Mouse (Mus musculus): ENCODE measurements at regions not wholly inside any gene's neighbourhood (a gene's known extent, or its start where the extent isn't known, plus 50 kb on each side); places are given as distances from the start of the nearest gene placed in this dataset.

DNA sequence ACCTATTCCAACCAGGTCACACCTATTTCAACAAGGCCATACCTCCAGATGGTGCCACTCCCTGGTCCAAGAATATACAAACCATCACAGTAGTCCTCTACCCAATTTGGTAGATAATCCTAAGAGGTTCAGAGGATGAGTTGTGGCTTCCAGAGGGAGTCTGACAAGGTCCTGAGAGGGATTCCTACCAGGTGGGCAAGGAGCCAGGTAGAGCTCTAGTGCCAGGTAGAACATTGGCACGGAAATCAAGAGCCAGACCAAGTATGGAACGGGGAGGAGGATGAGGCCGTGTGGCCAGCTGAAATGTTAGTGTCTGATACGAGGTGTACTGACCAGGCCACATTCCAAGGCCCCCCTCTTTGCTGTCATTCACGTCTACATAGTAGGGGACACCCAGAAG lies 153.0 kb downstream of the Slc30a10 start:
- no peak overlapping the region for H3K4me3 ChIP-seq (ENCODE audit: low read length)
- H3K9me3 ChIP-seq (ENCODE audit: control insufficient read depth, low read length) = no peaks in the 10 kb centered on the region
- 91% methylated on average over 5 of the region's 5 CpGs for WGBS
- no peak overlapping the region for H3K27ac ChIP-seq (ENCODE audit: low read depth, low read length)
- no peak for ATAC-seq (ENCODE audit: low FRiP score, low TSS enrichment)
- H3K4me2 ChIP-seq (replicated peaks; ENCODE audit: low read depth, low read length) = no peak overlapping the region
- H3K4me1 ChIP-seq (ENCODE audit: control insufficient read depth, insufficient read depth, low read length) = no peaks in the 10 kb centered on the region
- H3K36me3 ChIP-seq (ENCODE audit: control insufficient read depth, insufficient read depth, low read length) = no peaks in the 10 kb centered on the region
- no peak overlapping the region for H3K9ac ChIP-seq (ENCODE audit: low read depth, low read length)
- no peaks in the 10 kb centered on the region for H3K27me3 ChIP-seq (ENCODE audit: control insufficient read depth, insufficient read depth, low read length)

DNA sequence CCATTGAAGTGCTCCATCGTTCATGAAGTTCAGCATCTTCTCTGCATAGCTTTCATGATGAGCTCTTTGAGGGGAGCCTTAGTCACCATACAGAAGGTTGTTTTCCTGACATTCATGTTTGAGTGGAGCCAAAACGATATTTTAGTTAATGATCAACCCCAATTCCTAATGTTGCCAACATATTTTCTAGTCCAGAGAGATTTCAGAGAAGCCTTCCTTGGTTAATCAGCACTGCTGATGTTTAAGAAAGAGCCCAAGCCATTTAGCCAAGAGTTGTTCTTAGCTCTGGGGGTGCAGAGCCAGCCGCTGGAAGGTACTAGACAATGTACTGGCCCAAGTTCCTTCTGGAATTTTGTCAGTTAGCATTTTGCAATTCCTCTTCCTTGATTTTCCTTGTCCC lies 153.8 kb downstream of the Slc30a10 start:
- Histone ChIP-seq H3K4me1 (ENCODE audit: control insufficient read depth, insufficient read depth, low read length) (no peaks in the 10 kb centered on the region), H3K27me3 (ENCODE audit: control insufficient read depth, insufficient read depth, low read length) (no peaks in the 10 kb centered on the region), H3K9me3 (ENCODE audit: control insufficient read depth, low read length) (no peaks in the 10 kb centered on the region), H3K9ac (ENCODE audit: low read depth, low read length) (no peak overlapping the region), H3K4me3 (ENCODE audit: low read length) (no peak overlapping the region), H3K4me2 (replicated peaks; ENCODE audit: low read depth, low read length) (no peak overlapping the region), H3K27ac (ENCODE audit: low read depth, low read length) (no peak overlapping the region), H3K36me3 (ENCODE audit: control insufficient read depth, insufficient read depth, low read length) (no peaks in the 10 kb centered on the region)
- ATAC-seq (ENCODE audit: low FRiP score, low TSS enrichment) = no peak
- WGBS = 85% methylated on average over 3 of the region's 3 CpGs

DNA sequence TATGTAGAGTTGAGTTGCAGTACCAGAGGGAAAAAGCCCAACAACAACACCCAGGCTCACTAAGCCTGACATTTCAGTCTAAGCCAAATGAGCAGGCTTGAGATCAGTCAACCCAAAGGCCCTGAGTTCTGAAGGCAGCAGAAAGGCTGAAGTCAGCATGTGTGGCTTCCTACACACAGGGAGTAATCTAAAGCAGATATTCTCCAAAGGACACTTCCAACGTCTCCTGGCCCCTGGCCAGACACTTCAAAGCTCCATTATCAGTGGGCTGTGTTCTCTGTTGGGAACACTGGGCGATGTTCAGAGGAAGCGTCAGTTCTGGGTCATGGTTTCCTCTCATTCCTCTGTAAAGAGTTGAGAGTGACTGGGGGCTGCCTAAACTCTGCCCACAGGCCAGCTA lies 155.9 kb downstream of the Slc30a10 start:
- no peaks in the 10 kb centered on the region for H3K27me3 ChIP-seq (ENCODE audit: control insufficient read depth, insufficient read depth, low read length)
- WGBS = 39% methylated on average over 3 of the region's 3 CpGs
- no peaks in the 10 kb centered on the region for H3K9me3 ChIP-seq (ENCODE audit: control insufficient read depth, low read length)
- no peak overlapping the region for H3K9ac ChIP-seq (ENCODE audit: low read depth, low read length)
- no peak overlapping the region for H3K27ac ChIP-seq (ENCODE audit: low read depth, low read length)
- no peaks in the 10 kb centered on the region for H3K36me3 ChIP-seq (ENCODE audit: control insufficient read depth, insufficient read depth, low read length)
- no peak overlapping the region for H3K4me3 ChIP-seq (ENCODE audit: low read length)
- H3K4me1 ChIP-seq (ENCODE audit: control insufficient read depth, insufficient read depth, low read length) = no peaks in the 10 kb centered on the region
- H3K4me2 ChIP-seq (replicated peaks; ENCODE audit: low read depth, low read length) = no peak overlapping the region
- ATAC-seq (ENCODE audit: low FRiP score, low TSS enrichment) = no peak

DNA sequence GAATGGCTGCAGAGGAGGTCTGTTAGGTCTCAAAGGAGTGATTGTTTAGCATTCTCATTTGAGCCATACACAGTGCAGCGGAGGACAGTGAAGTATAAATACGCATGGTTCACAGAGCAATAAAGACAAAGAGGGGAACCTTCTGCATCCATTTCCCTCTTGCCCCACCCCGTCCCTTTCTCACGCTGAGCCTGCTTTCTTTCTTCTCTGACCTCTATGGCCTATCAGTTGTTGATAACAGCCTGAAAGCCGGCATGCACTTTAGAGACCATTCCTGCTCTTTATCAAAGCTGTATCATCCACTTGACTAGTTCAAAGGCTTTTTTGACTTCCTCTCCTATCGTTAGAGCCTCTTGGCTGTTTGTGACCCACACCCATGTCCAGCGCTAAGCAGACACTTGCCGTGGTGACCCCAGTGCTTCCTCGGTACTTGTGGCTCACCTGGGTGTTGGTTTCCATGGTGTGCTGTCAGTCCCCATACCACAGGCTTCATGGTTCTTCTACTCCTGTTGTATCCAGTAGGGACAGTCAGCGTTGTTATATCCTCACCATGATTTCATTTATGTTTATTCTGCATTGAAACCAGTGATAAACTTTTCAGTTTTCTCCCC lies 161.3 kb downstream of the Slc30a10 start:
- Histone ChIP-seq H3K4me2 (replicated peaks; ENCODE audit: low read depth, low read length) (no peak overlapping the region), H3K4me3 (ENCODE audit: low read length) (no peak overlapping the region), H3K27me3 (ENCODE audit: control insufficient read depth, insufficient read depth, low read length) (no peaks in the 10 kb centered on the region), H3K36me3 (ENCODE audit: control insufficient read depth, insufficient read depth, low read length) (no peaks in the 10 kb centered on the region), H3K9me3 (ENCODE audit: control insufficient read depth, low read length) (no peaks in the 10 kb centered on the region), H3K4me1 (ENCODE audit: control insufficient read depth, insufficient read depth, low read length) (no peaks in the 10 kb centered on the region), H3K9ac (ENCODE audit: low read depth, low read length) (no peak overlapping the region), H3K27ac (ENCODE audit: low read depth, low read length) (no peak overlapping the region)
- 46% methylated on average over 10 of the region's 10 CpGs for WGBS
- no peak for ATAC-seq (ENCODE audit: low FRiP score, low TSS enrichment)

DNA sequence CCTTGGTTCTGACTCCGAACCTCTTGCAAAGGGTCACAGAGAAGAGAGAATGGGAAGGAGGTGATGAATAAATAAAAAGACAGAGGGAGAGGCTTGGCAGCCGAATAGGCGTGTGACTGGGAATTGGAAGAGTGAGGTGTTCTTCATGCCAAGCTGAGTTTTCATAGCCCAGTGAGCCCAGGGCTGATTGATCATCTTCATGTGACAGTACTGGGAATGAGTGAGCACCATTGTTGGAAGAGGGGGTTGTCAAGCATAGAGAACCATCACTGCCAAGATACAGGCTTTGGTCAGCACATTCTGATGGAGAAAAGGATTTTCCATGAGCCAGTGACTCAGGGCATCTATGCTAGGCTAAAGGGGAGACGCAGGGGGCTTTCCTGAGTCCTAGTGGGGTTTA lies 163.0 kb downstream of the Slc30a10 start:
- Histone ChIP-seq H3K4me3 (ENCODE audit: low read length) (no peak overlapping the region), H3K4me1 (ENCODE audit: control insufficient read depth, insufficient read depth, low read length) (no peaks in the 10 kb centered on the region), H3K27ac (ENCODE audit: low read depth, low read length) (no peak overlapping the region), H3K9me3 (ENCODE audit: control insufficient read depth, low read length) (no peaks in the 10 kb centered on the region), H3K36me3 (ENCODE audit: control insufficient read depth, insufficient read depth, low read length) (no peaks in the 10 kb centered on the region), H3K4me2 (replicated peaks; ENCODE audit: low read depth, low read length) (no peak overlapping the region), H3K27me3 (ENCODE audit: control insufficient read depth, insufficient read depth, low read length) (no peaks in the 10 kb centered on the region), H3K9ac (ENCODE audit: low read depth, low read length) (no peak overlapping the region)
- no peak for ATAC-seq (ENCODE audit: low FRiP score, low TSS enrichment)
- 84% methylated on average over 4 of the region's 4 CpGs for WGBS

DNA sequence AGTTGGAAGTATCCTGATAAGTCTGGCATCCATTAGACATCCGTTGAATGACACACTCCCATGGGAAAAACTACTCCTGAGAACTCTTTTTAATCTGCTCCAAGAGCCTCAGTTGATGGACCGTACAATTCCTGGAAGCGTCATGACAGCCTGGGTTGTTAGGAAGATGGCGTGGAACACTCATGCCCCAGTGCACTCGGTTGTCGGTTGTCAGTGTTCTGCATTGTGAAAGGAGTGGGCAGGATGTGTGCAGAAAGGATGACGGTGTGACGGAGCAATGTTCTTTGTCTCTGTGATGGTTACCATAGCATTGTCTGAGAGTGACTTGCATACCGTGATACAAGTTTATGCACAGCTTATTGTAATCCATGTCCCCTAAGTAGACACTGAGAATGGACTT lies 164.4 kb downstream of the Slc30a10 start:
- no peaks in the 10 kb centered on the region for H3K36me3 ChIP-seq (ENCODE audit: control insufficient read depth, insufficient read depth, low read length)
- H3K9me3 ChIP-seq (ENCODE audit: control insufficient read depth, low read length) = no peaks in the 10 kb centered on the region
- no peaks in the 10 kb centered on the region for H3K27me3 ChIP-seq (ENCODE audit: control insufficient read depth, insufficient read depth, low read length)
- no peak overlapping the region for H3K9ac ChIP-seq (ENCODE audit: low read depth, low read length)
- ATAC-seq (ENCODE audit: low FRiP score, low TSS enrichment) = no peak
- no peak overlapping the region for H3K4me3 ChIP-seq (ENCODE audit: low read length)
- H3K4me1 ChIP-seq (ENCODE audit: control insufficient read depth, insufficient read depth, low read length) = no peaks in the 10 kb centered on the region
- H3K4me2 ChIP-seq (replicated peaks; ENCODE audit: low read depth, low read length) = no peak overlapping the region
- WGBS = 78% methylated on average over 9 of the region's 9 CpGs
- H3K27ac ChIP-seq (ENCODE audit: low read depth, low read length) = no peak overlapping the region

DNA sequence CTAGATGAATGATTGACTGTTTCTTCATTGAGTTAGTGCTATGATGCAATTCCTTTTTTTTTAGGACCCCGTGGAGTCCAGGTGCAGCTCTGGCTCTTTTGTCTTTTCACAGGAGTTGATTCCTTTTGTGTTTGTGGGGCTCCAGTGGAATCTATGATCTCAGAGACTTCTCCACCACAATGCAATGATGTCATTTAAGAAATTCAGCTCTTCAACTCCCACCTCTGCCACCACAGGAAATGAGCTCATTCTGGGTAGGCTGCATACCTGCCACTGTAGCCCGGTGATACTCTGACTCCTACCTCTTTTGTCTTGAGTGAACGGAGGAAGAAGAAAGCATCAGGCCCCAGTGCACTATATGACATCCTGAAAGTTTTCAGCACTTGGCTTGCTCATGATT lies 173.8 kb downstream of the Slc30a10 start:
- Histone ChIP-seq H3K4me2 (replicated peaks; ENCODE audit: low read depth, low read length) (no peak overlapping the region), H3K4me3 (ENCODE audit: low read length) (no peak overlapping the region), H3K27ac (ENCODE audit: low read depth, low read length) (no peak overlapping the region), H3K4me1 (ENCODE audit: control insufficient read depth, insufficient read depth, low read length) (no peaks in the 10 kb centered on the region), H3K27me3 (ENCODE audit: control insufficient read depth, insufficient read depth, low read length) (no peaks in the 10 kb centered on the region), H3K9me3 (ENCODE audit: control insufficient read depth, low read length) (no peaks in the 10 kb centered on the region), H3K9ac (ENCODE audit: low read depth, low read length) (no peak overlapping the region), H3K36me3 (ENCODE audit: control insufficient read depth, insufficient read depth, low read length) (no peaks in the 10 kb centered on the region)
- ATAC-seq (ENCODE audit: low FRiP score, low TSS enrichment) = no peak
- WGBS = 70% methylated on average over 3 of the region's 3 CpGs

DNA sequence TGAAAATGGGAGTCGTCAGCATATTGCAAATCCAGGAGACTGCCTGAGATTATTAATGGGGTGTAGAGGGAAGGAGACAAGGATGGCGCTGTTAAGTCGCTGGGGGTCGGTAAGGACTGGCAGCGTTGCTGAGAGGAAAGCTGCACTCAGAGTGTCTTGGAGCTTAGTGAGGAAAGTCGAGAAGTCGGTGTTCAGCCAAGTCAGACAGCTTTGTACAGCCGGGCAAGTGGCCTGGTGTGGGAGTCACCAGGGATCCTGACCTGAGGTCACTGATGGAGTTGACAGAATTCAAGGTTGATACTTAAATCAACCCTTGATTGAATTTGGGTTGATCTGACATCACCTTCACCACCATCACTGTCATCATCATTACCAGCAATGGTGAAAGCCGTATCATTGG lies 175.3 kb downstream of the Slc30a10 start:
- no peaks in the 10 kb centered on the region for H3K4me1 ChIP-seq (ENCODE audit: control insufficient read depth, insufficient read depth, low read length)
- H3K4me3 ChIP-seq (ENCODE audit: low read length) = no peak overlapping the region
- no peak overlapping the region for H3K27ac ChIP-seq (ENCODE audit: low read depth, low read length)
- no peak overlapping the region for H3K4me2 ChIP-seq (replicated peaks; ENCODE audit: low read depth, low read length)
- no peaks in the 10 kb centered on the region for H3K36me3 ChIP-seq (ENCODE audit: control insufficient read depth, insufficient read depth, low read length)
- WGBS = 53% methylated on average over 9 of the region's 9 CpGs
- no peaks in the 10 kb centered on the region for H3K27me3 ChIP-seq (ENCODE audit: control insufficient read depth, insufficient read depth, low read length)
- H3K9ac ChIP-seq (ENCODE audit: low read depth, low read length) = no peak overlapping the region
- no peak for ATAC-seq (ENCODE audit: low FRiP score, low TSS enrichment)
- no peaks in the 10 kb centered on the region for H3K9me3 ChIP-seq (ENCODE audit: control insufficient read depth, low read length)

DNA sequence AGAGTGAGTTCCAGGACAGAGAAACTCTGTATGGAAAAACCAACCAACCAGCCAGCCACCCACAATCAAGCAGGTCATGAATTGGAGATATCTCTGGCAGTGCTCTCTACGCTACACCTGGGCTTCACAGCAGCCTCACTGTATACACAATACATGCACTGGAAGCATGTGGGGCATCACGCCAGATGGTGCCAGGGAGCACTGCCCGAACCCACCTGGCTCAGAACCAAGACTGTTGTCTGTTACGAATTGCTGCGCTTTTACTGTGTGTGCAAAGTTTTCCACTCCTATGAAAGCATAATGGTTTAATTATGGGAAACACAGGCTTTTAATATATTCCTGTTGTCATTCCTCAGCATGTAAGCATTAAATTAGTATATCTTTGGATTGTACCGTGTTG lies 184.0 kb downstream of the Slc30a10 start:
- no peak for ATAC-seq (ENCODE audit: low FRiP score, low TSS enrichment)
- Histone ChIP-seq H3K4me1 (ENCODE audit: control insufficient read depth, insufficient read depth, low read length) (no peaks in the 10 kb centered on the region), H3K4me2 (replicated peaks; ENCODE audit: low read depth, low read length) (no peak overlapping the region), H3K4me3 (ENCODE audit: low read length) (no peak overlapping the region), H3K27me3 (ENCODE audit: control insufficient read depth, insufficient read depth, low read length) (no peaks in the 10 kb centered on the region), H3K27ac (ENCODE audit: low read depth, low read length) (no peak overlapping the region), H3K36me3 (ENCODE audit: control insufficient read depth, insufficient read depth, low read length) (no peaks in the 10 kb centered on the region), H3K9me3 (ENCODE audit: control insufficient read depth, low read length) (no peaks in the 10 kb centered on the region), H3K9ac (ENCODE audit: low read depth, low read length) (no peak overlapping the region)
- WGBS = 95% methylated on average over 6 of the region's 6 CpGs

Measured in kidney, embryonic 14.5 days (tissue).